Mouse (Mus musculus) liver (tissue): ENCODE data around the gene Asb3.
"Not testable (repeated sequence)": the region's sequence is repeated elsewhere in the genome, so short reads cannot be mapped to it uniquely, and the experiment has no call there.

Source experiments
- DNase-seq: peaks from one replicate; pipeline ENCODE4 v3.0.0-alpha.2; 2020; ENCODE audit warnings: mixed read lengths

Asb3 gene

GRCm38 (mm10) chr11:31001169-31001908 lies 116.1 kb downstream of the Asb3 start:
- DNase-seq = peak; percentile 72

GRCm38 (mm10) chr11:31009668-31010067 lies 124.5 kb downstream of the Asb3 start:
- peak; percentile 56 for DNase-seq

GRCm38 (mm10) chr11:31017466-31017865 lies 132.2 kb downstream of the Asb3 start:
- DNase-seq = not testable (repeated sequence)

GRCm38 (mm10) chr11:31034958-31035357 lies 149.7 kb downstream of the Asb3 start:
- no peak for DNase-seq

- no peak for DNase-seq
Measured at GRCm38 (mm10) chr11:31089973-31090372, 204.8 kb downstream of the Asb3 start.

GRCm38 (mm10) chr11:31090478-31090978 lies 205.3 kb downstream of the Asb3 start:
- no peak for DNase-seq

GRCm38 (mm10) chr11:31099519-31099918 lies 214.3 kb downstream of the Asb3 start:
- not testable (repeated sequence) for DNase-seq

GRCm38 (mm10) chr11:31102188-31102587 lies 217.0 kb downstream of the Asb3 start:
- no peak for DNase-seq

- no peak for DNase-seq
Measured at GRCm38 (mm10) chr11:31105364-31105763, 220.1 kb downstream of the Asb3 start.

- DNase-seq = not testable (repeated sequence)
Measured at GRCm38 (mm10) chr11:31126964-31127363, 241.7 kb downstream of the Asb3 start.

- not testable (repeated sequence) for DNase-seq
Measured at GRCm38 (mm10) chr11:31133726-31134125, 248.5 kb downstream of the Asb3 start.

- not testable (repeated sequence) for DNase-seq
Measured at GRCm38 (mm10) chr11:31134824-31135223, 249.6 kb downstream of the Asb3 start.

- not testable (repeated sequence) for DNase-seq
Measured at GRCm38 (mm10) chr11:31138394-31138793, 253.2 kb downstream of the Asb3 start.
